Mouse (Mus musculus) testis, adult 2 months (tissue): ENCODE results near the gene Csmd2.

Experiments used
- CTCF ChIP-seq: fragments of 200-500 bp; IDR thresholded peaks from 2 replicates; pipeline ENCODE4 v1.5.1; 2012; ENCODE audit warnings: low read depth, mild to moderate bottlenecking, inconsistent platforms, low read length, moderate library complexity; ENCODE audit not compliant: control insufficient read depth, insufficient read depth, insufficient replicate concordance
- POLR2A ChIP-seq: fragments of 200-500 bp; IDR thresholded peaks from 2 replicates; pipeline ENCODE4 v1.6.1; 2012; ENCODE audit warnings: low read depth, mild to moderate bottlenecking, inconsistent platforms, low read length, moderate library complexity; ENCODE audit not compliant: control insufficient read depth

- no peak for TF ChIP-seq CTCF
- TF ChIP-seq POLR2A, result no peak
Observed at GRCm38 (mm10) chr4:128419988-128420617, 432.4 kb downstream of the Csmd2 start.
